Mouse (Mus musculus) liver, postnatal 0 days (tissue): ENCODE measurements around the gene Olfr108. TPM values are rescaled to one million over a fixed set of nuclear protein-coding genes. Genes with fewer than 3 reads are reported as not detected.

Source experiments
- ATAC-seq: fragments of 200-750 bp; cut with Nextera tagmentation; 2 replicates; pipeline ENCODE4 v1.8.0; 2017; ENCODE audit warnings: mild to moderate bottlenecking, moderate library complexity
- DNase-seq: peaks from one replicate; pipeline ENCODE4 v3.0.0-alpha.2; 2016
- H3K27ac ChIP-seq: fragments of 300-500 bp; sonication (generic); 2 replicates; pipeline ENCODE4 v1.5.1; 2014; ENCODE audit warnings: antibody characterized with exemption, moderate library complexity, mild to moderate bottlenecking, low read depth
- H3K27me3 ChIP-seq: fragments of 300-500 bp; sonication (generic); 2 replicates; pipeline ENCODE4 v1.6.1; 2014; ENCODE audit warnings: low read length, control low read depth, mixed read lengths; ENCODE audit not compliant: insufficient read depth
- H3K36me3 ChIP-seq: fragments of 300-500 bp; sonication (generic); replicated peaks from 2 replicates; pipeline ENCODE4 v1.6.1; 2014; ENCODE audit warnings: mild to moderate bottlenecking, control low read depth, low read length, moderate library complexity, mixed read lengths; ENCODE audit not compliant: insufficient read depth
- H3K4me1 ChIP-seq: fragments of 300-500 bp; sonication (generic); 2 replicates; pipeline ENCODE4 v1.6.1; 2014; ENCODE audit warnings: antibody characterized with exemption, mild to moderate bottlenecking, control low read depth; ENCODE audit not compliant: insufficient read depth
- H3K4me2 ChIP-seq: fragments of 300-500 bp; sonication (generic); 2 replicates; pipeline ENCODE4 v1.6.1; 2014; ENCODE audit warnings: low read depth, mild to moderate bottlenecking, low read length, moderate library complexity, mixed read lengths
- H3K4me3 ChIP-seq: fragments of 300-500 bp; sonication (generic); 2 replicates; pipeline ENCODE4 v1.5.1; 2014; ENCODE audit warnings: low read depth, low read length
- H3K9ac ChIP-seq: fragments of 300-500 bp; sonication (generic); replicated peaks from 2 replicates; pipeline ENCODE4 v1.6.1; 2014; ENCODE audit warnings: mild to moderate bottlenecking, moderate library complexity
- H3K9me3 ChIP-seq: fragments of 300-500 bp; sonication (generic); 2 replicates; pipeline ENCODE4 v1.6.1; 2016; ENCODE audit warnings: mild to moderate bottlenecking, control low read depth, low read length, mixed read lengths
- CTCF ChIP-seq: sonication (generic); IDR thresholded peaks from 2 replicates; pipeline ENCODE4 v1.5.1; 2016; ENCODE audit warnings: antibody characterized with exemption, low read depth
- EP300 ChIP-seq: IDR thresholded peaks from 2 replicates; pipeline ENCODE4 v1.6.1; 2016; ENCODE audit warnings: antibody characterized with exemption, low read depth, mild to moderate bottlenecking
- WGBS: fragments of 180-500 bp; shearing (Covaris S2); extraction: QIAGEN DNeasy Blood & Tissue Kit; methylation state at CpG from one replicate; pipeline ENCODE4 v1.1.7; 2014; ENCODE audit not compliant: insufficient replicate concordance; 5-methylcytosine and 5-hydroxymethylcytosine counted together
- polyA plus RNA-seq: library from polyadenylated mRNA; unstranded; fragments of >200 nt; fragmentation: Nextera tagmentation; extraction: Ambion mirVana; gene quantifications from 2 replicates; pipeline ENCODE4 v1.2.1, GENCODE M21; 2015

Olfr108 gene
- not detected in 2 replicates for polyA plus RNA-seq

GRCm38 (mm10) chr17:37445180-37445579 lies at the start of gene Olfr108:
Gene Olfr108, plus strand, starts transcription at chr17:37445480.
- Histone ChIP-seq H3K27ac (no peak within 1 kb of the TSS), H3K4me3 (no peak within 1 kb of the TSS), H3K27me3 (no peaks in the 10 kb centered on the region), H3K9me3 (no peaks in the 10 kb centered on the region), H3K4me1 (no peaks in the 10 kb centered on the region), H3K9ac (no peak within 1 kb of the TSS), H3K36me3 (no peaks in the 10 kb centered on the region), H3K4me2 (no peak within 1 kb of the TSS)
- no peak for ATAC-seq
- TF ChIP-seq CTCF (no peak), EP300 (no peak)
- 83% methylated on average over 1 of the region's 1 CpGs for WGBS
- DNase-seq, result no peak

- DNase-seq (no peak), ATAC-seq (no peak)
- Histone ChIP-seq H3K36me3 (no peaks in the 10 kb centered on the region), H3K27ac (no peak within 1 kb of the TSS), H3K9ac (no peak within 1 kb of the TSS), H3K4me1 (no peaks in the 10 kb centered on the region), H3K27me3 (no peaks in the 10 kb centered on the region), H3K4me3 (no peak within 1 kb of the TSS), H3K9me3 (no peaks in the 10 kb centered on the region), H3K4me2 (no peak within 1 kb of the TSS)
- no peak for TF ChIP-seq EP300
- 69% methylated on average over 3 of the region's 3 CpGs for WGBS
Measured at GRCm38 (mm10) chr17:37398926-37399325, 46.4 kb upstream of the Olfr108 start, which contains the start of gene Olfr107. Gene Olfr107, plus strand, starts transcription at chr17:37399226.

- no peaks in the 10 kb centered on the region for H3K27me3 ChIP-seq
- ATAC-seq (no peak), DNase-seq (no peak)
- H3K9ac ChIP-seq, result no peak overlapping the region
- TF ChIP-seq EP300 (no peak), CTCF (no peak)
- H3K4me1 ChIP-seq, result no peaks in the 10 kb centered on the region
- no peak overlapping the region for H3K4me2 ChIP-seq
- H3K36me3 ChIP-seq, result no peaks in the 10 kb centered on the region
- no peaks in the 10 kb centered on the region for H3K9me3 ChIP-seq
- H3K4me3 ChIP-seq, result no peak overlapping the region
- H3K27ac ChIP-seq, result no peak overlapping the region
Measured at GRCm38 (mm10) chr17:37413380-37413779, 31.9 kb upstream of the Olfr108 start.

GRCm38 (mm10) chr17:37458616-37459015 lies 13.3 kb downstream of the Olfr108 start, which contains the start of gene Olfr109:
Gene Olfr109, plus strand, starts transcription at chr17:37458916.
- Histone ChIP-seq H3K4me1 (no peaks in the 10 kb centered on the region), H3K9me3 (no peaks in the 10 kb centered on the region), H3K4me3 (no peak within 1 kb of the TSS), H3K27me3 (no peaks in the 10 kb centered on the region), H3K9ac (no peak within 1 kb of the TSS), H3K4me2 (no peak within 1 kb of the TSS), H3K27ac (no peak within 1 kb of the TSS), H3K36me3 (no peaks in the 10 kb centered on the region)
- 86% methylated on average over 1 of the region's 1 CpGs for WGBS
- TF ChIP-seq EP300 (no peak), CTCF (no peak)
- ATAC-seq (no peak), DNase-seq (no peak)

GRCm38 (mm10) chr17:37483452-37483851 lies 38.2 kb downstream of the Olfr108 start, which contains the start of gene H2-M2:
Gene H2-M2, minus strand, starts transcription at chr17:37483552.
- no peaks in the 10 kb centered on the region for H3K9me3 ChIP-seq
- H3K4me1 ChIP-seq, result no peaks in the 10 kb centered on the region
- H3K4me3 ChIP-seq, result no peak within 1 kb of the TSS
- ATAC-seq (no peak), DNase-seq (no peak)
- 56% methylated on average over 2 of the region's 2 CpGs for WGBS
- no peak within 1 kb of the TSS for H3K4me2 ChIP-seq
- H3K9ac ChIP-seq, result no peak within 1 kb of the TSS
- H3K36me3 ChIP-seq, result no peaks in the 10 kb centered on the region
- TF ChIP-seq EP300 (no peak), CTCF (no peak)
- H3K27me3 ChIP-seq, result no peaks in the 10 kb centered on the region
- no peak within 1 kb of the TSS for H3K27ac ChIP-seq

GRCm38 (mm10) chr17:37491930-37492518 lies 46.7 kb downstream of the Olfr108 start, which contains the start of gene Olfr110:
Gene Olfr110, plus strand, starts transcription at chr17:37492468.
- WGBS, result 19% methylated on average over 1 of the region's 1 CpGs
- H3K27me3 ChIP-seq, result no peaks in the 10 kb centered on the region
- no peak for DNase-seq

More at GRCm38 (mm10) chr17:37491930-37492518, 46.7 kb downstream of the Olfr108 start, which contains the start of gene Olfr110:
- Histone ChIP-seq H3K9me3 (peaks cover 2% of the 10 kb centered on the region; the same call in 1 of the 2 replicates), H3K9ac (no peak within 1 kb of the TSS), H3K27ac (no peak within 1 kb of the TSS), H3K4me1 (no peaks in the 10 kb centered on the region), H3K4me2 (no peak within 1 kb of the TSS), H3K36me3 (no peaks in the 10 kb centered on the region), H3K4me3 (no peak within 1 kb of the TSS)
- TF ChIP-seq CTCF, result no peak
- no peak for TF ChIP-seq EP300
- no peak for ATAC-seq

Other genes with a start within 250 kb of the Olfr108 start
- not detected in 2 replicates for gene Olfr94, start 244.5 kb upstream of the Olfr108 start, polyA plus RNA-seq
- gene Olfr95, start 232.4 kb upstream of the Olfr108 start, polyA plus RNA-seq, result not detected in 2 replicates
- not detected in 2 replicates for gene Olfr96, start 225.3 kb upstream of the Olfr108 start, polyA plus RNA-seq
- not detected in 2 replicates for gene Olfr97, start 208.2 kb upstream of the Olfr108 start, polyA plus RNA-seq
- not detected in 2 replicates for gene Olfr98, start 181.7 kb upstream of the Olfr108 start, polyA plus RNA-seq
- gene H2-M3, start 175.3 kb upstream of the Olfr108 start, polyA plus RNA-seq, result 4.5 and 4.6 TPM in 2 replicates
- not detected in 2 replicates for gene Olfr99, start 162.0 kb upstream of the Olfr108 start, polyA plus RNA-seq
- not detected in 2 replicates for gene Olfr101, start 141.2 kb upstream of the Olfr108 start, polyA plus RNA-seq
- not detected in 2 replicates for gene Olfr102, start 128.4 kb upstream of the Olfr108 start, polyA plus RNA-seq
- gene Olfr103, start 105.8 kb upstream of the Olfr108 start, polyA plus RNA-seq, result not detected in 2 replicates
- gene Olfr104-ps, start 85.9 kb upstream of the Olfr108 start, polyA plus RNA-seq, result not detected in 2 replicates
- gene Olfr105-ps, start 66.4 kb upstream of the Olfr108 start, polyA plus RNA-seq, result not detected in 2 replicates
- not detected in 2 replicates for gene Olfr106-ps, start 55.1 kb upstream of the Olfr108 start, polyA plus RNA-seq
- not detected in 2 replicates for gene Olfr107, start 46.3 kb upstream of the Olfr108 start, polyA plus RNA-seq
- not detected in 2 replicates for gene Olfr109, start 13.4 kb downstream of the Olfr108 start, polyA plus RNA-seq
- gene H2-M2, start 38.1 kb downstream of the Olfr108 start, polyA plus RNA-seq, result not detected in 2 replicates
- not detected in 2 replicates for gene Olfr110, start 47.0 kb downstream of the Olfr108 start, polyA plus RNA-seq
- not detected in 2 replicates for gene Olfr111, start 62.5 kb downstream of the Olfr108 start, polyA plus RNA-seq
- not detected in 2 replicates for gene Olfr112, start 124.0 kb downstream of the Olfr108 start, polyA plus RNA-seq
- not detected in 2 replicates for gene Olfr113, start 132.2 kb downstream of the Olfr108 start, polyA plus RNA-seq
- gene Olfr114, start 147.3 kb downstream of the Olfr108 start, polyA plus RNA-seq, result not detected in 2 replicates
- gene Olfr115, start 181.6 kb downstream of the Olfr108 start, polyA plus RNA-seq, result not detected in 2 replicates
- gene Olfr116, start 181.7 kb downstream of the Olfr108 start, polyA plus RNA-seq, result not detected in 2 replicates
- gene Olfr117, start 218.3 kb downstream of the Olfr108 start, polyA plus RNA-seq, result not detected in 2 replicates
- gene Olfr118, start 221.5 kb downstream of the Olfr108 start, polyA plus RNA-seq, result not detected in 2 replicates